Mouse (Mus musculus) hindlimb bud, embryonic 11.5 days (tissue): ENCODE measurements around the gene Odr4.
A peak's percentile ranks its signal among the peaks of the same experiment; 100 is the strongest.

Experiments used
- DNase-seq: peaks from one replicate; pipeline ENCODE4 v3.0.0-alpha.2; 2012; ENCODE audit warnings: low read depth, low spot score; ENCODE audit errors: extremely low spot score

Odr4 gene

GRCm38 (mm10) chr1:150392638-150393487 lies at the start of gene Odr4, which contains the start of gene Tpr:
Odr4 (minus strand) TSS chr1:150393080.
Tpr (plus strand) TSS chr1:150392838.
- DNase-seq, result peak; percentile 97

- DNase-seq, result no peak
These were observed 48.9 kb upstream of the Odr4 start for GRCm38 (mm10) chr1:150441731-150442130.

- no peak for DNase-seq
These were observed 45.8 kb upstream of the Odr4 start for GRCm38 (mm10) chr1:150438641-150439040.

- no peak for DNase-seq
These were observed 33.3 kb upstream of the Odr4 start for GRCm38 (mm10) chr1:150426216-150426615.

GRCm38 (mm10) chr1:150425665-150426064 lies 32.8 kb upstream of the Odr4 start:
- DNase-seq, result no peak

GRCm38 (mm10) chr1:150418426-150418825 lies 25.5 kb upstream of the Odr4 start:
- DNase-seq, result no peak

- DNase-seq, result no peak
These were observed 23.1 kb upstream of the Odr4 start for GRCm38 (mm10) chr1:150416006-150416405.

GRCm38 (mm10) chr1:150409996-150410395 lies 17.1 kb upstream of the Odr4 start:
- DNase-seq, result no peak

GRCm38 (mm10) chr1:150407285-150407684 lies 14.4 kb upstream of the Odr4 start:
- no peak for DNase-seq

- no peak for DNase-seq
These were observed 11.7 kb upstream of the Odr4 start for GRCm38 (mm10) chr1:150404555-150404954.

- DNase-seq, result no peak
These were observed 11.0 kb upstream of the Odr4 start for GRCm38 (mm10) chr1:150403914-150404313.

- no peak for DNase-seq
These were observed 3.1 kb upstream of the Odr4 start for GRCm38 (mm10) chr1:150396001-150396400.

- DNase-seq, result no peak
These were observed 590 bp upstream of the Odr4 start for GRCm38 (mm10) chr1:150393488-150393852.

- peak; percentile 18 for DNase-seq
These were observed 796 bp downstream of the Odr4 start for GRCm38 (mm10) chr1:150391931-150392637.

GRCm38 (mm10) chr1:150389390-150390129 lies 3.3 kb downstream of the Odr4 start:
- DNase-seq, result no peak

GRCm38 (mm10) chr1:150387572-150387971 lies 5.3 kb downstream of the Odr4 start:
- no peak for DNase-seq

GRCm38 (mm10) chr1:150384138-150384537 lies 8.7 kb downstream of the Odr4 start:
- DNase-seq, result no peak

- no peak for DNase-seq
These were observed 18.6 kb downstream of the Odr4 start for GRCm38 (mm10) chr1:150374247-150374646.

- DNase-seq, result no peak
These were observed 20.0 kb downstream of the Odr4 start for GRCm38 (mm10) chr1:150372895-150373294.

GRCm38 (mm10) chr1:150360864-150361263 lies 32.0 kb downstream of the Odr4 start:
- no peak for DNase-seq

- no peak for DNase-seq
These were observed 57.8 kb downstream of the Odr4 start for GRCm38 (mm10) chr1:150335111-150335510.
